Mouse (Mus musculus): ENCODE measurements around the gene Cacna1d.

GRCm38 (mm10) chr14:30178306-30178705 is 312.9 kb downstream of the Cacna1d start:
- TF ChIP-seq CTCF (IDR thresholded peaks at IDR 0.05; ENCODE audit: low read depth), result no peak
- TF ChIP-seq EP300 (IDR thresholded peaks at IDR 0.05; ENCODE audit: low read depth), result no peak

Data from heart, postnatal 0 days (tissue).